Mouse (Mus musculus) left cerebral cortex, adult 18-20 months (tissue): ENCODE measurements around the gene Capn3. TPM values are rescaled to one million over a fixed set of nuclear protein-coding genes. Genes with fewer than 3 reads are reported as not detected.

Source experiments
- DNase-seq, 2 experiments: peaks; one replicate each; pipeline ENCODE4 v3.0.0; 2021 to 2022; ENCODE audit warnings: low spot score in 2 of 2, mixed read lengths in 1 of 2
- long read RNA-seq, 2 experiments: library from polyadenylated mRNA; stranded (forward); transcript quantifications; one replicate each; pipeline ENCODE4 v2.0.0; 2021
- total RNA-seq, 2 experiments: library from RNA; stranded (reverse); gene quantifications; 2 replicates each; pipeline ENCODE4 v1.2.3; 2021

The Capn3 gene
- 1 to 10 TPM; 4.2 TPM for total RNA-seq
- long read RNA-seq, experiment 1, partial matches to known transcripts = 3 of 10 reads
- long read RNA-seq, experiment 1, other reads (novel, unspliced or antisense) = 7 of 10 reads
- long read RNA-seq, experiment 2, partial matches to known transcripts = 1 of 4 reads
- long read RNA-seq, experiment 2, other reads (novel, unspliced or antisense) = 3 of 4 reads

DNA sequence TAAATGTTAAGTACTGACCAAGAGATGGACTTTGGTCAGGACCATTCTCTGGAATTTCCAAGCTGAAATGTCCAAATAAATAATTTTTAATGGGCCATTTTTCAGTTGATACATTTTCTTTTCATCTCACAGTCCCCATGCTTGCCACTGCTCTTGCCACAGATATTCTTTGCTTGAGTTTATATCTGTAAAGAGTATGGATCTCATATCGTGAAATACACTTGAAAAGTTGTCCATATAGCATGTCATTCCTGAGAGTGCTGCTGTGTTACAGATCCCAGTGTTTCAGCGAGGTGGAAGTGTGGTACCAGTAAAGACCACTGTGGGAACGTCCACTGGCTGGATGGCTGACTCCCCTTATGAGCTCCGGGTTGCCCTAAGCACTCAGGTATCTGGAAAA, at the start of gene Capn3:
Gene Capn3, plus strand, starts transcription at position 301 of the 400 bp plus-strand sequence.
- no peak for DNase-seq

DNA sequence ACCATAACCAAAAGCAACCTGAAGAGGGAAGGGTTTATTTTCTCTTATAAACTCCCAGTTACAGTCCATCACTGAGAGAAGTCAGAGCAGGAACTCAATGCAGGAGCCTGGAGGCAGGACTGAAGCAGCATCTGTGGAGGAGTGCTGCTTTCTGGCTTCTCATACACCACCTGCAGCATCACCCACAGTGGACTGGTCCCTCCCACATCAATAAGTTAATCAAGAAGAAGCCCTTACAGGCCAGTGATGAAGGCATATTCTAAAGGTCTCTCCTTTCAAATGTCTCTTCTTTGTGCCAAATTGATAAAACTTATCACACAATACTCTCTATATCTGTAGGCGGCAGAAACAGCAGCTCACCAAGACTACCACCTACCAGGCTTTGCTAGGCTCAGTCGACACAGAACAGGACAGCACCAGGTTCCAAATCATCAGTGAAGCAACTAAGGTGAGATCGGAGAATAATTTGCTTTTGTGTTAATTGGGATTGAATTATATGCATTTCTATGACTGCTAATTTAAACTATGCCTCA, 44.7 kb upstream of the Capn3 start:
- no peak for DNase-seq

DNA sequence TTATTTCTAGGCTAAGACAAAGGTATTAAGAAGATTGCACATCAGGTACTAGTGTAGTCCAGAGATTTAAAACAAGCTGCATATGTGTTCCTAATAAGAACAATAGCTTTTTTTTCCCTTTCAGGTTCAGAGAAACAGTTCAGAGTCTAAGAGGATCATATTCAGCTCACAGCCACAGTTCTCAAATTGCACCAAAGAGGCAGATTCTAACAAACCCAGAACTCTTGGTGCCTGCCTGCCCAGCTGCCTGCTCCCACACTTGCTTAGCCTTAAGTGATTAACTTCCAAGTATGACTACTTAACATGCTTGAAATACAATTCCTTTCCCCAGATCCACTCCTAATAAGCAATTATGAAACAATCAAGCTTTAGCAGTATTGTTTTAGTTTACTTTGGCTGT, 41.7 kb upstream of the Capn3 start:
- no peak for DNase-seq

DNA sequence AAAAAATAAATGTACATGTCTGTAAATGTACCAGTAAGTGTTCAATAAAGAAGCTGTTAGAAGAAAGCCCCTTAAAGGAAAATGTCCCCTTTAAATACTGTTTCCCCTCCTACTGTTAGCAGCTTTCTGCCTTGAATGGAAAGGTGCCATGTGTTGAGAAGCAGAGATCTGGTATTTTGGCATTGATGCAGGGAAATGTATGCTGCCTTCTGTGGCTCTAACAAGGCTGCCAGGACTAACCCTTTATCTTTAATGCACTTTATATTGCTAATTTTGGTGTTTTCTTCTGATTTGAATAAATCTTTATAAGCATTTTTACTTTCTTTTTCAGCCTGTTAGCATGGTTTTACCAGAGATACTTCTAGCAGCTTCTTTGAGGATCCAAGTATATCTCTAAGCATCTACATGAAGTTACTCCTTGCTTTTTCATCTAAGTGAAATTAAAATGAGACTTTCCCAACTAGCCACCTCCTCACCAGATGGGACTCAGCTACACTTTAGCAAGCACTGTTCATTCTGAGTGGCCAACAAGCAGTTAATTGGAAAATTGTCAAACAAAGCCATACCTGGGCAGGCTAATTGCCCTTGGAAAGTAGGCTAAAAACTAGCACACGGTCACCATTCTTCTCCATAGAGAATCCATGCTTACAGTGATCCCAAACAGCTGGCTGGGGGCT, 40.9 kb upstream of the Capn3 start:
- DNase-seq = peak; percentile 11 to 21

DNA sequence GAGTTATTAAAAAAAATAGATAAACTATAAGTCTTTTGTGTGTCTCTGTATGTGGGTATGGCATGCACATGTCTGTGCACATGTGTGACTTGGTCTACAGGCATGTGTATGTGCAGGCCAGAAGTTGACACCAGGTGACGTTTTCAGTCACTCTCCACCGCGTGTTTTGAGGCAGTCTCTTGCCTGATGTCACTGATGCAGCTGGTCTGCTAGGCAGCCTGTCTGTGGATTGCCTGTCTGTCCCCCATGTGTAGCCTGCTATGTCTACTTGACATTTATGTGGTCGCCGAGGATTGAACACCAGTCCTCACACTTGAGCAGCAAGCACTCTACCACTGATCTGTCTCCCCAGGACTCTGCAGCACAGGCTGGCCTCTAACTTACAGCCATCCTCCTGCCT, 31.4 kb upstream of the Capn3 start:
- no peak for DNase-seq

DNA sequence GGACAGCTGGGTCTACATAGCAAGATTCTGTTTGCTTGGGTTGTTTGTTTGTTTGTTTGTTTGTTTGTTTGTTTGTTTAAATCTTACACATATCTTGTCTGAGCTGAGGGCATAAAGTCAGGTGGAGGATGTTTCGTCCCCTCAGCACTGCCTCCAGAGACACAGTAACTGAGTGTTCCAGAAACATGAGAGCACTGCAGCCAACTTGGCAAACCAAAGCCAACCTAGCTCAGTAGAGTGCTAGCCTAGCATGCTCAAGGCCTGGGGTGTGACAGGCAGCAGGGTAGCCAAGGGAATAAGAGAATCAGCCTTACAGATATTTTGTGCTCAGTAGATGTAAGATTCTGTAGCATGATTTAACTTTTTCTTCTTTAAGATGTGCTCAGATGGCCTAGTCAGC, 11.3 kb upstream of the Capn3 start:
- DNase-seq = no peak

DNA sequence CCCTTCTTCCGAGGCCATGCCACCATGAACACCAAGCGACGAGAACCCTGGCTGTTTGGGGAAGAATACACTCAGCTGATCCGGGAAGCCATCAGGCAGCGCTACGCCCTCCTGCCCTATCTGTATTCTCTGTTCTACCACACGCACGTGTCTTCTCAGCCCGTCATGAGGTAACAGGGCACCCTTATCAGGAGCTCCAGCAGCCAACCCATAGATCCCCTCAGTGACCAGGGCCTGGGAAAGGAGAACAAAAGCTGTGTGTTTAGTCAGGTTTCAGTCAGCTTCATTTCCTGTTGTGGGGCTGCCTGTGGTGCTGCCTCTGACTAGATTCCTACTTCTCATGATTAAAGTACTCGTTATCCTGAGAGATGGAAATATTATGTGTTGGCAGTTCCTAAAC, 9.4 kb upstream of the Capn3 start:
- no peak for DNase-seq

DNA sequence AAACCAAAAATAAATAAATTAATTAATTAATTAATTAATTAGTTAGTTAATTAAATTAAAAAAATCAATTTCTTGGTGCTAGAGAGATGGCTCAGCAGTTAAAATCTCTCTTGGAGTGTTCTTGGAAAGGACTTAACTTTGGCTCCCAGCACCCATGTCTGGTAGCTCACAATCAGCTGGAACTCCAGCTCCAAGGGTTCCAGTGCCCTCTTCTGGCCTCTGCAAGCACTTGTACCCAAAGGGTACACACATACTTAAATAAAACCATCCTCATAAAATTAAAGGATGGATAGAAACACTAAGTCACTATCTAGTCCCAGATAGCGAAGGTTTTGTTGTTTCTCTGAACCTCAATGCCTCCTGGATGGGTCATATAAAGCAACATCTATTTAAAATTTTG, 8.5 kb upstream of the Capn3 start:
- DNase-seq = no peak

DNA sequence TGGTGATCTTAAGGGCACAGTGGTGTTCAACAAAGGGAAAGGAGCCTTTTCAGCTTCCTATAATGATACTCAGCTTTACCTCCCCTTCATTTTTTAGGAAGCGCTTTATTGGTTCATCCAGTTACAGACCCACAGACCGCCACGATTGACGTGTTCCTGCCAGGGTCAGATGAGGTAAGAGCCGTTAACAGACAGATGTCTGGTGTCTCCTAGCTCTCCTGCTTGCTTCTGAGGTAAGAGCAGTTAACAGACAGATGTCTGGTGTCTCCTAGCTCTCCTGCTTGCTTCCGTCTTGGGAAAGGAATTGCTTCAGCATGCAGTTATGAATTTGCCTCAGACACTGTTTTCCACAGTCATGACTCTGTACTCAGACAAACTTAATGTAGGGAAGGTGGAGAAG, 5.1 kb upstream of the Capn3 start:
- no peak for DNase-seq

DNA sequence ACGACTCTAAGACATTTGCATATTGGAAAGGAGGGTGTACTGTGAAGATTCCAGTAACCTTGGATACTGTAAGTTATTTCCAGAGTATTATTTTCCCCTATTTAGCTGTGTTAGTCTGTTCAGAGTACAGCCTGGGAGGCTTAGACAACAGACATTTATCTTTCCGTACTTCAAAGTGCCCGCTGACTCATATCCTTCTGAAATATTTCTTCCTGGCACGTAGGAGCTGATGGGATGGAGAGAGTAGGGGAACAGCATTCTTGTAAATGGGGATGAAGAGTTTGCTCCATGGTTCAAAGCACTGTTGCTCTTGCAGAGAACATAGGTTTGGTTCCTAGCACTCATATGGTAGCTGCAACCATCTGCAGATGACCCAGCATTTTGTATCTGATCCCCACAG, 3.2 kb upstream of the Capn3 start:
- DNase-seq = no peak

DNA sequence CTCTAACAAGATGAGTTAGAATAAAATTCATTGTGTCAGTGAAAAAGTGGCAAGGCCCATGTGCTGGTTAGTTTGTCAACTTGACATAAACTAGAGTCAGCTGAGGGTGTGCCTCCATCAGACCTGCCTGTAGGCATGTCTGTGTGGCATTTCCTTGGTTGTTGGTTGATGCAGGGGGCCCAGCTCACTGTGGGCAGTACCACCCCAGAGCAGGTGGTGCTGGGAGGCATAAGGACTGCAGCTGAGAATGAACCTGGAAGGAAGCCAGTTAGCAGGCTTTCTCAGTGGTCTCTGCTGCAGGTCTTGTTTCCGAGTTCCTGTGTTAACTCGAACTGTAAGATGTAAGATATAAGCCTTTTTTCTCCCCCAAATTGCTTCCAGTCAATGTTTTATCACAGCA, 832 bp upstream of the Capn3 start:
- no peak for DNase-seq

DNA sequence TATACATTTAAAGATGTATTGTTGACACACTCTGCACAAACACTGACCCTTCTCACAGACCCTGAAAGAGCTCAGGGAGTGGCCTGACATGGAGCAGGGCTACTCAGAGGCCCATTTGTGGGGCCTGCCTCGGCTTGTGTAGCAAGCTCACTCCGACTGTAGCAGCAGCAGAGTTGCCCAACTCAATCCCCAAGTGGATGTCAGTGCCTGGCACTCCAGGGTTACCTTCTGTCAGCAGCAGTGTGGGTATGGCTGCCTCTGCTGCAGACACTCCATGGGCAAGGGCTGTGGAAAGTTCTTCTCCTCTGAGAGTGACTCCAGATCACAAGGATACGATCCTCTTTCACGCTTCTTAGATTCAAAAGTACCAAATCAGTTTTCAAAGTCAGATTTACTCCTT, 4.4 kb downstream of the Capn3 start:
- no peak for DNase-seq

DNA sequence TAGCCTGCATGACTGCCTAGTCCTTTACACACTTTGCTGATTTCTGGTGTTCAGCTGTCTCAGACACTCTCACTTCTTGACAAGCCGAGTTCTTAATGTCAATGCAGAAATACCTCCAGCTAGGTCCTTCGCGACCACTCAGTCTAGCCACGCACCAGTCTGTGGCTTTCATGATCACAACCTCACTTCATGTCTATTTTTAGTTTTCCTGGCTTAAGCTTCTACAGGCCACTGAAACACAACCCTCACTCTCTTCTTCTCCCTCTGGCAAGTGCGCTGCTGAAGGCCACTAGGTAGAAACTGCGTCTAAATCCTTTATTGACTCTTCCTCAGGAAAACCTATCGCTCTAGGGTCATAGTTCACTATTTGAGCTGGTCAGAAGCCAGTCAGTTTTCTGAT, 7.5 kb downstream of the Capn3 start:
- DNase-seq = no peak

DNA sequence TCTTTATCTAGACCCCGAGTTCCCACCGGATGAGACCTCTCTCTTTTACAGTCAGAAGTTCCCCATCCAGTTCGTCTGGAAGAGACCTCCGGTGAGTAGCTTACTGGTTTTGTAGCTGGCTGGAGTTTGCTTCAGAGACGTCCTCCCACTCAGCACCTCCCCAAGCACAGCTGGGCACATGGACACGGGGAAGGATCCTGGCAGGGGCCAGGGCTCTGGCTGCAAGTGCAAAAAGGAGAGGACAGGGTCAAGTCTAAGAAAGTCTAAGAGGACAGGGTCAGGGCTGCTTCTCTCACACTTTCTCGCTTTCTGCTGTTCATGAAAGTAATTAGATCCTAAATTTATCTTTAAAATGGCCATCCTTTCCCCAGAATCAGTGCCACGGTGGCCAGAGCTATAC, 8.3 kb downstream of the Capn3 start:
- no peak for DNase-seq

DNA sequence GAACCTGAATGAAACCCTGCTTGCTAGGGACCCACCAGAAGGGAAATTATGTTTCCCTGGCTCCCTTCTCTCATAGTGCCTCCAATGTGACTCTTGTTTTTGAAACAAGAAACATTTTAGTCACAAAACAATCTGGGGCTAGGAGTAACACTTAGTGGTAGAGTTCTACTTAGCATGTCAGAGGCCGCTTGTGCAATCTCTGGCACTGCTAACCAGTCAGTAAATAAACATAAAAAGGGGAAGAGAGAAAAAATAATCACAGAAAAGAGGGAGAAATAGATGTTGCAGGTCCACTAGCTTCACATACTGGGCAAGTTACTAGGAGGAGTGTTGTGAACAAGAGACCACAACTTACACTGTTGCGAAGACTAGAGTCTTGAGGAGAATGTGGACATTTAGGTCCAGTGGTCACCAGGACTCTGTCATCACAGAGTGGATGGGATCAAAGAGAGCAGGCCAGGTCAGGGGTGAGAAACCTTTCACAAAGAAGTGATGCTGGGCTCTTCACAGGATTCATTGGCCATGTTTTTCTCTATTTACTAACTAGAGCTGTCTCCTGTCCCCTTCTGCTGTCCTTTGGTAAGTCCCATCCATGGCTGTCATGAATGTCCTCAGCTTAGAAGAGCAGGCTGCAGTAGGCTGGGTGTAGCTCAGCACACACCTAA, 9.0 kb downstream of the Capn3 start:
- no peak for DNase-seq

DNA sequence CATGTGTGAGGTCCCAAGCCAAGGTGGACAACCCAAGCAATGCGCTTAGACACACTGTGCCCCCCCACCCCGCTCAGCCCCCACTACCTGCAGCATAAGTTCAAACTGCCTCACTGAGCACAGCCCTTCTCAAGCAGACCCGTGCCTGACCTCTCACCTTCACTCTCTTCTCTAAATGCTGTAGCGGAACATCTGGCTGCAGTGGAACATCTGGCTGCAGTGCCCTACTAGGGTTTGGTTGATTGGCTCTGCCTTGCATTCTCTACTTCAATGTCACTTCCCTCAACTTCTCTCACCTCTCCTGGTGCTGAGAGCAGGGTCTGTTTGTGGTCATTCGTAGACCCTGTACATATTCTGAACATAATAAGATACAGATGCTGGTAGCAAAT, 9.6 kb downstream of the Capn3 start:
- no peak for DNase-seq

DNA sequence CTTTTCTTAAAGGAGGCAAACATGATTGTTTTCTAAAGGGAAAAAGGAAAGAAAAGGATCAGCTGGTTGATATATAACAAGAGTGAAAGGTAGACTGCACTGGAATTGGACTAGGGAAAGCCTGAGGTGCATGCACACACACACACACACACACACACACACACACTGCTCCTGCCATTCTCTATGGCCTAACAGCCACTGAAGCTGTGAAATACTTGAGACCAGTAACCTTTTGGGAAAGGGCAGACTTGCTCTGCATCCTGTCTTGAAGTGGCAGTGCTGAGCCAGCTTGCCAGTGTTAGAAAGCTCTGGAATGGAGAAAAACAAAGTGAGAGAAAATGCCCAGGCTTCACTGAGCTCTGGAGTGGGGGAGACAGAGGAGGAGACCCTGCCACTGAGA, 12.2 kb downstream of the Capn3 start:
- no peak for DNase-seq

DNA sequence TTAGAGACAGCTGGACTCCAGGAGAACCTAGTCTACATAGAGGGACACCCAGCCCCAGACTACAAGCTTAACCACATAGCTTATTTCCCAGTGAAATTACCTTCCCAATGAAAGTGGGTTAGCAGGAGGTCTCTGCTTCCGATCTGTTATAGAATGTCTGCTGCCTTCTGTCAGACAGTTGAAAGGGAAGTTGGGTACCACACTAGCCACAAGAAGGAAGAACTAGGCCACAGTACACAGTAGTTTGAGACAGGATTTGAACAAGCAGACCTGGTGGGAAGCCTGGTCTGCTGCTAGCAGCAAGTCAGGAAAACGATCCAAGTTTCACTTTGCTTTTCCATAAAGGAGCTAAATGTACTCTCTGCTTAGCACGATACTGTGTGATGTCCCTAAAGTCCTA, 13.4 kb downstream of the Capn3 start:
- no peak for DNase-seq

DNA sequence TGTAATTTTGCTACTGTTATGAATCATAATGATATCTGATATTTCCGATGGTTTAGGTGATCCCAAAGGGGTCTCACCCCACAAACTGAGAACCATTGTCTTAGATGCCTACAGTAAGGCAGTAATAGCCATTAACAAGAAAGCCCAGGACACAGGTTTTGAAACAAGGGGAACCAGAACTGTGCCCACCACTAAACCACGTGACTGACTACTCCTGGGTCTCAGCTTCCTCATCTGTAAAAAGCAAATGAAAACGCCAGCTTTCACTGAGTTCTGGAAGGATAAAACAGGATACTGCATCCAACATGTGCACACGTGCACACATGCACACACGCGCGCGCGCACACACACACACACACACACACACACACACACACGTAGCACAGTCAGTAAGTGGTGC, 13.9 kb downstream of the Capn3 start:
- DNase-seq = no peak

DNA sequence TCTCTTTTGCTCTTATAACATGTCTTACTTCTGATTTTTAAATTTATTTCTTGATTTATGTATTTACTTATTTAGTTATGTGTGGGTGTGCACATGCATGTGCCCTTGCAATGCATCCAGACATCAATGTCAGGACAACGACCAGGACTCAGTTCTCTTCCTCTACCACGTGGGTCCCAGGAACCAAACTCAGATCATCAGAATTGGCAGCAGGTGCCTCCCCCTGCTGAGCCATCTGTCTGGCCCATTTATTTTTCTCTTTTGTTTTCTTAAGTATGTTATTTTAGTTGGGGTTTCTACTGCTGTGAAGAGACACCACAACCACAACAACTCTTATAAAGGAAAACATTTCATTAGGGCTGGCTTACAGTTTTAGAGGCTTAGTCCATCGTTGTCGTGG, 15.0 kb downstream of the Capn3 start:
- DNase-seq = no peak

DNA sequence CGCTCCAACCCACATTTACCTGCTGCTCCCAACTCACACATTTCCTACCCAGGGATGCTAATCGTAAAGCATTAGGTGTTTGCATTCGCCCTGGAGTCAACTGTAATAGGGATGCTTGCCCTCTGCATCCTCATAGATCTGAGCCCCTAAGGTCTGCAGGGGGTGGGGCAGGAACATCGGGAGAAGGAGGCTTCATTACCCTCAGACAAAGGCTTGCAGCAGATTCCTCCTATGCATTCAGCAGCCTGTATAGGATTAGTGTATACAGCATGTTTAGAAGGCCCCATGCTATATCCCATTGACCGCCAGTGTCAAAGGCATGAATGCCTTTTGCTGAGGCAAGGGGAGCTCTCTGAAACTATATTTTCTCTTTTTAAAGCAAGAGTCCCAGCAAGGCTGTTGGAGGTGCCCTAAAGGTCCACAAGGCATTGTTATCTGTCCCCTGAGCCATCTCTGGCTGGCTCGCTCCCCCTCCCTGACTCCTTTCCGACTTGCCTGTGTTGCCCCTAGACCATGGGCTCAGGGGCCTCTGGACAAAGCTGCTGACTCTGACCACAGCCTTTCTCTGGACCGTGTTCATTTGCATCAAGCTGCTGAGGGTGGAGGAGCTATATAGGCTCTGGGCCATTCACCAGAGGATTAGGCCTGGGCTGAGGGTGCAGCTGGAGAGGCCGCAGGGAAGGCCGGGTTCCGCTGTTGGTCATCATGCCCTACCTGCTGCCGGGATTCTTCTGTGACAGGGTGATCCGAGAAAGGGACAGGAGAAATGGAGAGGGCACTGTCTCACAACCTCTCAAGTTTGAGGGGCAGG, 20.7 kb downstream of the Capn3 start:
- no peak for DNase-seq

DNA sequence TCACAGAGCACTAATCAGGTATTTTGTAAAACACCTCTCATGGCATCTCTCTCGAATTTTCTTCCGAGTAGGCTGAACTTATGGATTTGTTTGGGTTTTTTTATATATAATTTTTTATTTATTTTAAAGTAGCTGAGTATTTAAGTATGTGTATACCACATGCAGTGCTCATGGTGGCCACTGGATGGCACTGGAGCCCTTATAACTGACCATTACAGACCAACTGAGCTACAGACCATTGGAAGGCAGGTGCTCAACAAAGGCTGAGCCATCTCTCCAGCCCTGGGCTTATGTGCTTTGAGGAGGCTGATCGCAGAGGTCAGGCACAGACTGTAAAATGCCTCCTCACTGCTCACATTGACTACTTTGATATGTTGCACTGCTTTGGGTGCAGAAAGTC, 22.8 kb downstream of the Capn3 start:
- peak; percentile 68 for DNase-seq
